Mouse (Mus musculus) neural tube, embryonic 13.5 days (tissue): ENCODE measurements around the gene Bmp5. TPM values are rescaled to one million over a fixed set of nuclear protein-coding genes. Genes with fewer than 3 reads are reported as not detected.

ENCODE experiments used
- ATAC-seq: fragments of 200-750 bp; cut with Nextera tagmentation; 2 replicates; pipeline ENCODE4 v1.8.0; 2017; ENCODE audit warnings: low read depth, mild to moderate bottlenecking, moderate TSS enrichment, moderate library complexity
- H3K27ac ChIP-seq: fragments of 300-500 bp; sonication (generic); replicated peaks from 2 replicates; pipeline ENCODE4 v1.5.1; 2015; ENCODE audit warnings: moderate library complexity, mild to moderate bottlenecking, inconsistent platforms
- H3K27me3 ChIP-seq: fragments of 300-500 bp; sonication (generic); 2 replicates; pipeline ENCODE4 v1.6.1; 2015; ENCODE audit warnings: mild to moderate bottlenecking, inconsistent platforms
- H3K36me3 ChIP-seq: fragments of 300-500 bp; sonication (generic); 2 replicates; pipeline ENCODE4 v1.6.1; 2015; ENCODE audit warnings: mild to moderate bottlenecking, inconsistent platforms
- H3K4me1 ChIP-seq: fragments of 300-500 bp; sonication (generic); replicated peaks from 2 replicates; pipeline ENCODE4 v1.6.1; 2015; ENCODE audit warnings: inconsistent platforms
- H3K4me2 ChIP-seq: fragments of 300-500 bp; sonication (generic); 2 replicates; pipeline ENCODE4 v1.6.1; 2015; ENCODE audit warnings: inconsistent platforms, mild to moderate bottlenecking, moderate library complexity
- H3K4me3 ChIP-seq: fragments of 300-500 bp; sonication (generic); 2 replicates; pipeline ENCODE4 v1.5.1; 2015; ENCODE audit warnings: mild to moderate bottlenecking, inconsistent platforms
- H3K9ac ChIP-seq: fragments of 300-500 bp; sonication (generic); 2 replicates; pipeline ENCODE4 v1.6.1; 2015; ENCODE audit warnings: moderate library complexity, mild to moderate bottlenecking, inconsistent platforms
- H3K9me3 ChIP-seq: fragments of 300-500 bp; sonication (generic); 2 replicates; pipeline ENCODE4 v1.6.1; 2016; ENCODE audit warnings: inconsistent platforms
- WGBS: fragments of 180-500 bp; shearing (Covaris S2); methylation state at CpG from one replicate; pipeline ENCODE4 v1.1.7; 2015; 5-methylcytosine and 5-hydroxymethylcytosine counted together
- polyA plus RNA-seq: library from polyadenylated mRNA; unstranded; fragments of >200 nt; fragmentation: Nextera tagmentation; extraction: Ambion mirVana; gene quantifications from 2 replicates; pipeline ENCODE4 v1.2.1, GENCODE M21; 2015

Gene Bmp5
- 3.9 and 4.5 TPM in 2 replicates for polyA plus RNA-seq

DNA sequence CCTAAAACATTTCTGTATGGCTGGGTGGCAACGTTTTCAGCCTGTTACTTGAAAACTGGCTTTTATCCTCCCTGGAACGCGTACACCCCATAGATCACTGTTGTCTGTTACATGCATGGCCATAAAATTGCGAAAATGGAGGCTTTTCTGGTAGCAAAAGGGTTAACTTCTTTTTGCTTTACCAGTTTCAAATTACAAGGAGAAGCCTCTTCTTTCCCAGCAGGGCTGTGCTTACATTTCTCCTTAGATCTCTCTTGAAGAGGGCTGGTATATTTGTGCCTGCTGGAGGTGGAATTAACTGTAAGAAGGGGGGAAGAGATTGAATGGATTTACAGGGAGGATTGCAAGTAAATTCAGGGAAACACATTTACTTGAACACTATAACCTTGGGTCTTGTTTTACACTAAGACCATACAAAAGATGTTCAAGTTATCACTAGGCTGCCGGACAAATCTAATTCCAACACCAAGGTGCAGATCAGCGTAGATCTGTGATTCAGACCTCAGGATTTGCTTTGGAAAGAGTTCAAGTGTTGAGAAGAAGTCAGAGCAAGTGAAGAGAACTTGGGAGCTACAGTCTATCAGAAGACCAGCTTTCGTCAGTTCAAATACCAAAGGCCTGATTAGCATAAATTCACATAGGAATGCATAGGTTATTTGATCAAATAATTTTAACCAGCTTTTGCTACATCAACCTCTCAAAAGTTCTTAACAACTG is at the start of gene Bmp5:
Gene Bmp5 (plus strand): TSS at position 236 of the 717 bp plus-strand sequence.
- 33% methylated on average over 7 of the region's 7 CpGs for WGBS
- H3K4me2 ChIP-seq, result peak within 1 kb of the TSS; percentile 27; the same call in 1 of the 2 replicates
- peak within 1 kb of the TSS; percentile 28 for H3K4me3 ChIP-seq

DNA sequence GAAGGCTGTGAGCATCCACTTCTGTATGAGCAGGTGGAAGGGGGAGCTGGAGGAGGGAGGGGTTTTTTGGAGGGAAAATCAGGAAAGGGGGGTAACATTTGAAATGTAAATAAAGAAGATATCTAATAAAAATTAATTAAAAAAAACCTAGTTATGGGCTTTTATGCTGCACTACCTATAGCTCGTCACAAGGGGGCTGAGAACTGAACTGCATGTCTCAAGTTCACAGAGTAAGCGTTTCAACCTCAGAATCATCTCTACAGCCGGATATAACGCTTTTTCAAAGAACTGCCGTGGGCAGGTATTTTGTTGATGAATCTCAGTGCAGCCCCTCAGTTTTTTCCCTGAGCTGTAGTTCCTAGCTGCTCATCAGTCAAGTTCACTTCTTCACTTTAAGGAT is 15.1 kb upstream of the Bmp5 start:
- no peaks in the 10 kb centered on the region for H3K4me1 ChIP-seq
- no peaks in the 10 kb centered on the region for H3K9me3 ChIP-seq
- H3K4me3 ChIP-seq, result no peak overlapping the region
- no peak for ATAC-seq
- 47% methylated on average over 5 of the region's 5 CpGs for WGBS
- H3K27ac ChIP-seq, result no peak overlapping the region
- H3K9ac ChIP-seq, result no peak overlapping the region
- H3K36me3 ChIP-seq, result no peaks in the 10 kb centered on the region
- no peak overlapping the region for H3K4me2 ChIP-seq
- H3K27me3 ChIP-seq, result no peaks in the 10 kb centered on the region

More for the DNA sequence above, at the start of gene Bmp5:
- Histone ChIP-seq H3K4me1 (peaks cover 7% of the 10 kb centered on the region), H3K27me3 (no peaks in the 10 kb centered on the region), H3K27ac (no peak within 1 kb of the TSS), H3K36me3 (no peaks in the 10 kb centered on the region), H3K9me3 (no peaks in the 10 kb centered on the region), H3K9ac (no peak within 1 kb of the TSS)
- ATAC-seq, result no peak

DNA sequence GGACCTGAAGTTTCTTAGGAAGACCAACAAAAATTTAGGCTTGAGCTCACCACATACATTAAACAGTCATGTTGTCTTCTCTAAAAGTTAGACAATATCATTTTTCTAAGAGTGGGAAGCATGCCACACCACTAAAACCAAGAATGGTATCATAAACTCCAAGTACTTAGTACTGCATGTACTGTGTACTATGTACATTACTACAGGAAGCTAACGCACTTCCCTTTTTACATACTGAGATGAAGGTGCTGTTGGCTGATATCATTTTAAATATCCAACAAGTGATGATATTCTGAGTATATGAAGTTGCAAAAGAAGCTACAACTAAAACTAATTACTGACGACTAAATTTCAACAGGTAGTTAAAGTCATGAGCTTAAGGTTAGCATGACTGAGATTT is 13.6 kb upstream of the Bmp5 start:
- Histone ChIP-seq H3K9me3 (no peaks in the 10 kb centered on the region), H3K27me3 (no peaks in the 10 kb centered on the region), H3K36me3 (no peaks in the 10 kb centered on the region), H3K4me1 (no peaks in the 10 kb centered on the region), H3K4me3 (no peak overlapping the region), H3K4me2 (no peak overlapping the region), H3K27ac (no peak overlapping the region), H3K9ac (no peak overlapping the region)
- WGBS, result 87% methylated on average over 2 of the region's 2 CpGs
- no peak for ATAC-seq

DNA sequence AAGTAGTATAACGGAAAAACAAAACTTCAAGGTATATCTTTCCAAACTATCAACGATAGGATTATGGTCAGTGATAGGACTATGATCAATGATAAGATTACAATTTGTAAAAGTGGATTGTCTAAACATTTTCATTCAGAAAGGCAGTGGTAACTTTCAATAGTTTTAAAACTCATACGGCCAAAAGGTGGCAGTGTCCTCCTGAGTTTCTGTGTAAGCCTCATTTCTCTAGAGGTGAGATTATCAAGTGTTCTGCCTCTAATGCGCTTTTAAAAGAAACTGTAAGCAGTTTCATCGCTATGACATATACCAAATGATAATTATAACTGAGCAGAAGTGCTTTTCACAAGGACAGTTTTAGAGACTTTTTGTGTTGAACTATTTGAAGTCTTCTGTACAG is 12.7 kb upstream of the Bmp5 start:
- H3K4me1 ChIP-seq, result no peaks in the 10 kb centered on the region
- ATAC-seq, result no peak
- H3K36me3 ChIP-seq, result no peaks in the 10 kb centered on the region
- H3K27ac ChIP-seq, result no peak overlapping the region
- H3K4me3 ChIP-seq, result no peak overlapping the region
- 38% methylated on average over 5 of the region's 5 CpGs for WGBS
- no peaks in the 10 kb centered on the region for H3K9me3 ChIP-seq
- no peaks in the 10 kb centered on the region for H3K27me3 ChIP-seq
- no peak overlapping the region for H3K9ac ChIP-seq
- H3K4me2 ChIP-seq, result no peak overlapping the region

DNA sequence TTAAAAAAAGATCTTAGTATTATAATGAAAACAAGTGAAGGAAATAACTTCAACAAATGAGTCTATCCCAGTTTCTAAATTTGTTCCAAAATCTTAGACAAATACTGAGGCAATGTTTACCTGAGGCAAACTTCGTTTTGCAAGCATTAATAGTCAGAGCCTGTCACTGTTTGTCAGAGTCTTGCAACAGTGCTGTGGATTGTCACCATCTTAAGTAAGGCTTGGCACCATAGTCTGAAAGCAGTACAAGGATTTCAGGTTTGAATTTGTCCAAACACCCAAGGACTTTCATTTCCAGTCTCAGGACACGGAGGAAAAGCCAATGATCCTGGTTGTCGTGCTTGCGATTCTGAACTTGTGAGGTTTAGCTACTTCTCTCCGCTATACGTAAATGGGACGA is 10.4 kb upstream of the Bmp5 start:
- Histone ChIP-seq H3K4me1 (no peaks in the 10 kb centered on the region), H3K4me2 (no peak overlapping the region), H3K36me3 (no peaks in the 10 kb centered on the region), H3K9ac (no peak overlapping the region), H3K9me3 (no peaks in the 10 kb centered on the region), H3K4me3 (no peak overlapping the region), H3K27me3 (no peaks in the 10 kb centered on the region), H3K27ac (no peak overlapping the region)
- ATAC-seq, result no peak
- WGBS, result 90% methylated on average over 7 of the region's 7 CpGs

DNA sequence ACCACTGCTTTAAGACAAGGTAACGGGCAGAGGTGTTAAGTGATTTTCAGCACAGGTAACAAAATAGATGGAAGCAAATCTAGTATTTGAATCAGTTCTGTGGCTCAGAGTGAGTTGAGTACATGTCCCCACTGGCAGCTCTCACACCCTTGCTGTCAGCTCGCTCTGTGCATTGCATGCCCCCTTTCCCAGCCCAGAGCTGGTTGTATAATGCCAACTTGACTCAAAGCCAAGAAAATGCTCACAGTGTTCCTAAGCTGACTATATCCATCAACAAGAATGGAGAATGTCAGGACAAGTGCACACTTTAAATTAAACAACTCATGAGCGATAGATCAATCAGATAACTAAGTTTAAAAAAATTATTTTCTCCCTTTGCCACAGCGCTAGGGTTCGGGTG is 8.6 kb upstream of the Bmp5 start:
- WGBS, result 90% methylated on average over 5 of the region's 5 CpGs

DNA sequence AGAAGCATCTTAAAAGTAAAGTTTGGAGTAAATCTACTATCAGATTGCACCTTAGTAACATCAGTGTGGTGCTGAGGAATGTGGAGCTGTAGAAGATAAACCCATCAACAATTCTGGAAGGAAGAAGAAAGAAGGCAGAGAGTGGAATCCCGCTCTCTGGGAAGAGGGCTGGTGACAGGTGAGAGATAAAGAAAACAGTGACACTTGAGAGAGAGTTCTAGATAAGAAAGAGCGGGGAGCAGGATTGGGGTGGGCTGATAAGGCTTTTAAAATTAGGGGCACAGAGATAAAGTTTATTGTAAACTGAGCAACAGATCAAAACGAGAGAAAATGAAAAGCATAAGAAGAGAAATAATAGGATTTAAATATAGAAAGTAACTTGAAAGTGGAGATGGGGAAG is 6.1 kb upstream of the Bmp5 start:
- Histone ChIP-seq H3K4me2 (no peak overlapping the region), H3K27me3 (no peaks in the 10 kb centered on the region), H3K27ac (no peak overlapping the region), H3K9ac (no peak overlapping the region), H3K36me3 (no peaks in the 10 kb centered on the region), H3K4me3 (no peak overlapping the region), H3K9me3 (no peaks in the 10 kb centered on the region), H3K4me1 (no peaks in the 10 kb centered on the region)
- 83% methylated on average over 3 of the region's 3 CpGs for WGBS
- ATAC-seq, result no peak

More for the DNA sequence above, 8.6 kb upstream of the Bmp5 start:
- ATAC-seq, result no peak
- Histone ChIP-seq H3K4me2 (no peak overlapping the region), H3K4me1 (no peaks in the 10 kb centered on the region), H3K36me3 (no peaks in the 10 kb centered on the region), H3K9ac (no peak overlapping the region), H3K27me3 (no peaks in the 10 kb centered on the region), H3K4me3 (no peak overlapping the region), H3K9me3 (no peaks in the 10 kb centered on the region), H3K27ac (no peak overlapping the region)

DNA sequence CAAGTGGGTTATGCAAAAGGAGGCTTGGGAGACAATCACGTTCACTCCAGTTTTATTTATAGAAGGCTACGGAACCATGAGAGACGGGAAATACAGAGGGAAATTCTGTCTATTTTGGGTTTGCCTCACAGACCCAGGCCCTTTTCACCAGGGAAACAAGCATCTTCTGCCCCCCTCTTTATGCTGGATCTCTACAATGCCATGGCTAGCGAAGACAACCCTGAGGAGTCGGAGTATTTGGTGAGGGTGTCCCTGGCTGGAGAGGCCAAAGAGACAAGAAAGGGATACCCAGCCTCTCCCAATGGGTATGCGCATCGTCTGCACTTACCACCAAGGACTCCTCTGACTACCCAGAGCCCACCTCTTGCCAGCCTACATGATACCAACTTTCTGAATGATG is 989 bp downstream of the Bmp5 start:
- H3K36me3 ChIP-seq, result no peaks in the 10 kb centered on the region
- H3K4me2 ChIP-seq, result peak overlapping the region; percentile 27; the same call in 1 of the 2 replicates
- H3K4me1 ChIP-seq, result peaks cover 12% of the 10 kb centered on the region
- no peak overlapping the region for H3K9ac ChIP-seq
- peak overlapping the region; percentile 28 for H3K4me3 ChIP-seq
- no peaks in the 10 kb centered on the region for H3K9me3 ChIP-seq
- no peak overlapping the region for H3K27ac ChIP-seq
- no peak for ATAC-seq
- no peaks in the 10 kb centered on the region for H3K27me3 ChIP-seq
- WGBS, result 59% methylated on average over 7 of the region's 7 CpGs

DNA sequence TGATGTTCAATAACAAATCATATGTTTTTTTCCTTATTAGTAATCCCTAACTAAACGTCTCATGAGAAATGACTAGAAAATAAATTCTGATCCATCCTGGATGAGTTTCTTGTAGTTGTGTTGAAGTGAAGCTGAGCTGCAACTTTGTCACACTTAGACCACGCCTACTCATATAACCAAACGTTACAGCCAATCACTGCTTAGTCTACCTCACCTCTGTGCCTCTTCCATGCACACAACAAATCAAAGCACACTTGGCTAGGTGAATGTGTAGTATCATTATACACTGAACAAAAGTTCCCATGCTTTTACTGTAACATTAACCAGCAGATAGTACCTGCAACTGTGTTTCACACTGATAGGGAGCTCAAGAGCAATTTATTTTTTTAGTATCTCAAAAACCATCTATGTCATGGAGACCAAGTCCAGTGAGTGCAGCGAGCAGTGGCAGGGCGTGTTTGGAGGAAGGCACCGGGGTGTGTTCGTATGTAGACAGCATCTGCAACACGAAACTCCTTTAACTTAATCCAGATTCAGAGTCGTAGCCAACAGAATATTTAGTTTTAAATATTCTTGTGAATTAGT is 3.7 kb downstream of the Bmp5 start:
- H3K4me3 ChIP-seq, result no peak overlapping the region
- no peaks in the 10 kb centered on the region for H3K9me3 ChIP-seq
- no peaks in the 10 kb centered on the region for H3K27me3 ChIP-seq
- peaks cover 19% of the 10 kb centered on the region for H3K4me1 ChIP-seq
- H3K36me3 ChIP-seq, result no peaks in the 10 kb centered on the region
- no peak overlapping the region for H3K4me2 ChIP-seq
- ATAC-seq, result no peak
- H3K9ac ChIP-seq, result no peak overlapping the region
- WGBS, result 79% methylated on average over 9 of the region's 9 CpGs
- no peak overlapping the region for H3K27ac ChIP-seq

DNA sequence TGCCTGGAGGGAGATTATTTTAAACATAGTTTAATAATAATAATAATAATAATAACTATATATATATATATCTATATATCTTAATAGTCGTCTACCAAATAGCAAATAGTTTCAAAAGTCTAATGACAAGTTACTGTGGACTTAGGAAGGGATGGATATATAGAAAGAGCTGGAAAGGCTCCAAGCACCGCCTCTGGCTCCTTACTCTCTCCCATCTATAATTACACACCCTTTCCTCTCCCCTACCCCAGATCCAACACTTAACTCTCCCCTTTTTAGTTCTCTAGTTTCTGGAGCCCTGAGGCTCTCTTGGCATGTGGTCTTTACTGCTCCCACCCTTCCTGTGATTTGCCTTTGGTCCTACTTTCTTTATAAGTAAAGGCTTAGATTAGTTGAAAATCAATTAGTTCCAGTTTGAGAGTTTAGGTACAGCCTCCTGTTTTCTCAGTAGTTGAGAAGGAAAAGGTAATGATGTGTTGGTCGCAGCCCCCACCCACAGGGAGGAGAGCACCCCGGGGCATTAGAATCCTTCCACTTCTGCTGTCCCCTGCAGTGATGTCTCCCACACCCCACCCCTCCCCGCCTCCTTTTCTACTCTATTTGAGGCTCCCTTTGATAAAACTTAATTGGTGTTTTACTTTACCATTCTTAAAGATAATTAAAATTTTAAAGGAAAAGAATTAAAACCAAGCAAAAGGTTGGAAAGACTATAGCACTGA is 5.6 kb downstream of the Bmp5 start:
- Histone ChIP-seq H3K27ac (no peak overlapping the region), H3K4me3 (no peak overlapping the region), H3K27me3 (no peaks in the 10 kb centered on the region), H3K4me1 (peaks cover 12% of the 10 kb centered on the region), H3K9ac (no peak overlapping the region), H3K4me2 (peak overlapping the region; percentile 25; the same call in 1 of the 2 replicates), H3K36me3 (no peaks in the 10 kb centered on the region), H3K9me3 (no peaks in the 10 kb centered on the region)
- WGBS, result 17% methylated on average over 5 of the region's 5 CpGs
- peak; percentile 53; the same call in 1 of the 2 replicates for ATAC-seq

DNA sequence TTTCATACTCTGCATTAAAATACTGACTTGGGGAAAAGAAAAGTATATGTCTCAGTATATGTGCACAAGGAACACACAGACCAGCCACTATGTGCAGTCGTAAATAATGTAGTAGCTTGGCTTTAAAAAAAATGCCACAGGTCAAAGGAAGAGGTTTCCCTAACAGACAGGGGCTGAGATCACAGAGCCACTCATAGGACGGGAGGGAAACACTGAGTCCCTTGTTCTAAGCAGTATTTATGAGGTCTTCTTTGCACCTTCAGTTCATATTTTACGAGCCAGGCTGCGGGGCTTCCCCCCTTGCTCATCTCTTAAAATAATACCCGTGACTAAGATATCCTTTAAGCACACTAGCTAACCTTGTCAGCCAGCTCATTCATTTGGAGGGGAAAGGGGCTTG is 6.4 kb downstream of the Bmp5 start:
- peak overlapping the region; percentile 11 for H3K4me2 ChIP-seq

DNA sequence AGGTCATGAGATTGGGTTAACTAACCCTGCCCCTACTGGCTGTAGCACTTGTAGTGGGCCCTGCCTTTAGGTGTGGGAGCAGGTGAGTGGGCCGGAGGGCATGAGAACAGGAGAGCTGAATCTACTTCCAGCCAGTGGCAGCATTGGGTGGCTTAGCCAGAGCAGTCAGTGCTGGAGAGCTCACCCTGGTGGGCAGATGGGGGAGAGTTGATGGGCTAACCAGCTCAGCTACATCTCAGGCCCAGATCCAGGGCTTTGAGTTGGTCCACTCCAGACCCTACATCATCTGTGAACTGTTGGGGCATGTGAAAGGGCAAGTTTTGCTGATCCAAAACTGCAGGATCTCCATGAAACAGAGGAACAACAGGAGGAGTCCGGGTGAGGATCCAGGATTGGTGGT is 8.4 kb downstream of the Bmp5 start:
- H3K9me3 ChIP-seq, result no peaks in the 10 kb centered on the region
- WGBS, result 86% methylated on average over 2 of the region's 2 CpGs
- no peaks in the 10 kb centered on the region for H3K36me3 ChIP-seq
- H3K4me3 ChIP-seq, result no peak overlapping the region
- H3K9ac ChIP-seq, result no peak overlapping the region
- ATAC-seq, result no peak
- peaks cover 12% of the 10 kb centered on the region for H3K4me1 ChIP-seq
- no peak overlapping the region for H3K4me2 ChIP-seq
- H3K27ac ChIP-seq, result no peak overlapping the region
- no peaks in the 10 kb centered on the region for H3K27me3 ChIP-seq

More for the DNA sequence above, 6.4 kb downstream of the Bmp5 start:
- ATAC-seq, result no peak; the same call in 1 of the 2 replicates
- WGBS, result 10% methylated on average over 5 of the region's 5 CpGs
- Histone ChIP-seq H3K4me1 (peaks cover 12% of the 10 kb centered on the region), H3K9ac (no peak overlapping the region), H3K27ac (no peak overlapping the region), H3K36me3 (no peaks in the 10 kb centered on the region), H3K9me3 (no peaks in the 10 kb centered on the region), H3K4me3 (no peak overlapping the region), H3K27me3 (no peaks in the 10 kb centered on the region)
